Mouse (Mus musculus): ENCODE results near the gene Smyd4.
A peak's percentile ranks its signal among the peaks of the same experiment; 100 is the strongest.

Gene Smyd4

GRCm38 (mm10) chr11:75402271-75402690, 54.0 kb downstream of the Smyd4 start:
- no peak for TF ChIP-seq GATA4 (IDR thresholded peaks at IDR 0.05; ENCODE audit: insufficient replicate concordance, low read length)

DNA sequence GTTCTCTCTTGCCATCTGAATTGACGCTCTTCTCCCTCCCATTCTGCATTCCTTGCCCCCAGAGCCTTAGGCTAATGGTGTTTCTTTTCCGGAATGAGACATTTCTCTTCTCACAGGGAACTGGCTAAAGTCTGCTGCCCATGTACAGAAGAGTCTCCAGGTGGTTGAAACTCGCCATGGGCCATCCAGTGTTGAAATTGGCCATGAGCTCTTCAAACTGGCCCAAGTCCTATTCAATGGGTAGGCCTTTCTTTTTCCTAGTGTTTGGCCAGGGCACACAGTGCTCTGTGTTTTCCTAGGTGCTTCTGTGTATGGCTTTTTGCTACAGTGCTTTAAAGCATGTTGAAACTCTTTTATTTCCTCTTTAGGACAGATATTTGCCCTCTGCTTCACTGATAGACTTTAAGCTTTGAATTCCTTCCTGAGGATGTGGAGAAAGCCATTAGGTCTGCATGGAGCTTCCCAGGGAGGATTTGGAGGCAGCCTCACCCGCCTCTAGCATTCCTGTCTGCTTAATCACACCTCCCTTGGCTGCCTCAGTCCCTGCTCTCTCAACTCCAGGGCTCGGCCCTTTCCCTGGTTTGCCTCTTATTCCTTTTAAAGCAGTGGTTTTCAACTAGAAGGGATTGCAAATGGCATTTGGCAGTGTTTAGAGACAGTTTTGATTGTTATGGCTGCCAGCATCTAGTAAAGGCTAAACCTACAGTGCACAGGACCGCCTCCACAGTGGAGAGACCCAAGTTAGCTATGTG, 55.2 kb downstream of the Smyd4 start:
- peak; percentile 33; the same call in 1 of the 2 replicates for TF ChIP-seq GATA4 (IDR thresholded peaks at IDR 0.05; ENCODE audit: insufficient replicate concordance, low read length)

GRCm38 (mm10) chr11:75404801-75405200, 56.6 kb downstream of the Smyd4 start:
- TF ChIP-seq GATA4 (IDR thresholded peaks at IDR 0.05; ENCODE audit: insufficient replicate concordance, low read length) = no peak

GRCm38 (mm10) chr11:75406104-75406503, 57.9 kb downstream of the Smyd4 start:
- TF ChIP-seq GATA4 (IDR thresholded peaks at IDR 0.05; ENCODE audit: insufficient replicate concordance, low read length) = no peak

DNA sequence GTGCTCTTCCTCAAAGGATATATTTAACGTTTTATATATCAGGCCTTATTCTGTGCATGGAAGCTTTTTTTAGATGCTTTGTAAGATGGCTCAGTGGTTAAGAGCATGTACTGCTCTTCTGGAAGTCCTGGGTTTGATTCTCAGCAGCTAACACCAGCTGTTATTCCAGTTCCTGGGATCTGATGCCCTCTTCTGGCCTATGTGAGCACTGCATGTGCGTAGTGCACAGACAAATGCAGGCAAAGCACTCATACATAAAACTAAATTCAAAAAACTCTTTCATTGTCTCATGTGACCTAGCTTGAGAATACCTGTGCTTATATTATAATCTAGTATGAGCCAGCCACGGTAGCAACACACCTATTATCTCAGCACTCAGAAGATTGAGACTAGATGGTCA, 58.6 kb downstream of the Smyd4 start:
- no peak for TF ChIP-seq GATA4 (IDR thresholded peaks at IDR 0.05; ENCODE audit: insufficient replicate concordance, low read length)

DNA sequence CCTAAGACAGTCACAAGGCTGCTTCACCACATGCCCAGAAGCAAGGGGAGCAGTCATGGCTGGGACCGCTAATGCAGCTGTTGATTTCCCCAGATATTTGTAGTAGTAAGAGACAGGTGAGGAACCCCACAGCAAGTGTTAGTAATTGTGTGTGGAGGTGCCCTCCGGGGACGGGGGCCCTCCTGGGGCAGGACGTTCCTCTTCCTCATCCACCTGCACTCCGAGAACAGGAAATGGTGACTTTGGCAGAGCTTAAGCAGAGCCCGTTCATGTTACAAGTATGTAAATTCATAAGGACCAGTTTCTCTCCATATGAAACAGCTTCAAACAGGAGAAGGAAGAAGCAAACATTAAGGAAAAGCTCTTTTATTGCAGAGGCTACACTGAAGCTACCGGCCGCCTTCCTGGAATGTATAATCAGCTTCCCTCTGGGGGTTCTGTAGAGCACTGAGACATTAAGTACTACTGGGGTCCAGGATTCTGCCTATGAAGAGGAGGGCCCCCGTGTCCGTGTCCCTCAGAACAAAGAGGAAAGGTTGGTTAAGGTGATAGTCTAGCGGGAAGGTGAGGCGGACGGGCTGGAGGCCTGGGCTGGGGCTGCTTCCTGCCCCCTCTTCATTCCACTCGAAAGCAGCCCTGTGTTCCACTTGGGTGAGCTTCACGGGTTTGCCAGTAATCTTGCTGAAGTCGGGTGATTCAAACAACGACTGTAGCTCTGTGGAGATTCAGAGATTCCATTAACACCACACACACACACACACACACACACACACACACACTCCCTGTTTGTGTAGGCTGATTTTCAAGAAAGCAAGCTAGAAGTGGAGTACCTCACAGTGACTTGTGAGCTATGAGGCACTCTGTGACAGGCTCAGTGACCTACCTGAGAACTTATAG, 61.7 kb downstream of the Smyd4 start:
- no peak for TF ChIP-seq GATA4 (IDR thresholded peaks at IDR 0.05; ENCODE audit: insufficient replicate concordance, low read length)

DNA sequence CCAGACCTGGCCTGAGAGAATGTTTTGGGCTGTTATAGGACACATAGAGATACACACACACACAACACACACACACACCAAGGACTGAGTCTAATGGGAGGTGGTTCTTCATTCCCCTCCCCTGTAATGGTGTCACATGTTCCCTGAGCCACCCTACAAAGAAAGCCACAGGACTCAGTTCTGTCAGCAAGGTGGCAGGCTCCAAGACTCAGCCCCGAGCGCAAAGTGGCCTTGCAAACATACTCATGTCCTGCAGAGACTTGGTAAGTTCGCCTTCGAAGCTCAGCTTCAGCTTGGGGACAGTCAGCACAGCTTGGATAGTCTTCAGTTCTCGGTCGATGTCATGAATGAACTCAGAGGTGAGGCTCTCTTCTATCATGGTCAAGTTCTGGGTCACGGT, 62.4 kb downstream of the Smyd4 start:
- no peak for TF ChIP-seq GATA4 (IDR thresholded peaks at IDR 0.05; ENCODE audit: insufficient replicate concordance, low read length)

DNA sequence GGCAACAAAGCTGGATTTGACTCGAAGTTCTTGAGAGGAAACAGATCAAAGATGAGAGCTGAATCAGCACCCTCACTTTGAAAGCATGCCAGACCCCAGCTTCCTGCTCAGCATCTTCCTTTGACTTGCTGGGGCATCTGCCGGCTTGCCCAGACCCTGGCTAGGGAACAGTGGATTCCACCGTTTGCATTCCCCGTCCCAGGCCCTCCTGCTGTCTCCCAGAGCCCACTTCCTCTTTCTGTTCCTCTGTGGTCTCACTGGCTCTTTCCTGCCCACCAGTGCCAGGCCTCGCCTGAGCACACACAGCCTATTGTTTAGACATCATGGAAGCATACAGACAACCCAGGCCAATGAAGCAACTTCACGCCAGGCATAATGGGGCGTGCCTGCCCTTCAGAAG, 66.9 kb downstream of the Smyd4 start:
- TF ChIP-seq GATA4 (IDR thresholded peaks at IDR 0.05; ENCODE audit: insufficient replicate concordance, low read length) = no peak

DNA sequence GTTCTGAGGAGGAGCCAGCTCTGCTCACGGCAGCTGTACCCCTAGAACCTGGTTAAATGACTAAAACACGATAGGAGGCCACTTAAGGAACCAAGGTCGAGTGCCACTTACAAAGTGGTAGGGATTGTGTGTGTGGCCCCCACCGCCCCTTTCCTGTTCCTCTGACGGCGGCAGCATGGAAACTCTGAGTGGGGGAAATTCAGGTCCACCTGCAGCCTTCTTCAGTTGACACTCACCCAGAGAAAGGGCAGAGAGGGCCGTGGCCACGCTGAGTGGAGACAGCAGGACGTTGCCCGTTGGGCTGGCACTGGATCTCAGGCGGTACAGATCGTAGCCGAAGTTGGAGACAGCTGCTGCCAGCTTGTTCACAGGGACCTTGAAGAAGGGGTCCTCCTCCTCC, 67.8 kb downstream of the Smyd4 start:
- TF ChIP-seq GATA4 (IDR thresholded peaks at IDR 0.05; ENCODE audit: insufficient replicate concordance, low read length) = no peak

GRCm38 (mm10) chr11:75420037-75420436, 71.8 kb downstream of the Smyd4 start:
- no peak for TF ChIP-seq GATA4 (IDR thresholded peaks at IDR 0.05; ENCODE audit: insufficient replicate concordance, low read length)

DNA sequence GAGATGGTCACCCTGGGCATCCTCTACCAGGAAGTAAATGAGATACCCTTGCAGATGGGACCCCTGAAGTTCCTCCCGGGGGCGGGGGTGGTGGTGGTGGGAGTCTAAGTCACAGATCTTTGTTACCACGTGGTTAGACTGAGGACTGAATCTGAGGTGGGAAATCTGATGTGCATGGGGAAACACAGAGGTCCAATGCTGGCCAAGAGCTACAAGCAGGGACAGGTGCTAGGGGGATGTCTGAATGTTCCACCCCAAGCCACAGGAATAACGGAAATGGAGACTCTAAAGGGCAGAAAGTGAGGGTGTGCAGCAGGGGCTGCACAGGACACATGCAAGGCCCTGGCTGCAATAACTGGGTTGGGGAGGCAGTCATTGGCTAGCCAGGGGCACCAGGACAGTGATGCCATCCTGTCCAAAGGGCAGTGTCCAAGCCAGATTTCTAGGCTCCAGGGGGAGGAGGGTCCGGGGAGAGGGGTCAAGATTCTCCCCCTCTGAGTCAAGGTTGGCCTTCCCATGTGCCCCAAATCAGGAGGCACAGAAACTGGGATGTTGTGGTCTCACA, 72.7 kb downstream of the Smyd4 start:
- no peak for TF ChIP-seq GATA4 (IDR thresholded peaks at IDR 0.05; ENCODE audit: insufficient replicate concordance, low read length)

DNA sequence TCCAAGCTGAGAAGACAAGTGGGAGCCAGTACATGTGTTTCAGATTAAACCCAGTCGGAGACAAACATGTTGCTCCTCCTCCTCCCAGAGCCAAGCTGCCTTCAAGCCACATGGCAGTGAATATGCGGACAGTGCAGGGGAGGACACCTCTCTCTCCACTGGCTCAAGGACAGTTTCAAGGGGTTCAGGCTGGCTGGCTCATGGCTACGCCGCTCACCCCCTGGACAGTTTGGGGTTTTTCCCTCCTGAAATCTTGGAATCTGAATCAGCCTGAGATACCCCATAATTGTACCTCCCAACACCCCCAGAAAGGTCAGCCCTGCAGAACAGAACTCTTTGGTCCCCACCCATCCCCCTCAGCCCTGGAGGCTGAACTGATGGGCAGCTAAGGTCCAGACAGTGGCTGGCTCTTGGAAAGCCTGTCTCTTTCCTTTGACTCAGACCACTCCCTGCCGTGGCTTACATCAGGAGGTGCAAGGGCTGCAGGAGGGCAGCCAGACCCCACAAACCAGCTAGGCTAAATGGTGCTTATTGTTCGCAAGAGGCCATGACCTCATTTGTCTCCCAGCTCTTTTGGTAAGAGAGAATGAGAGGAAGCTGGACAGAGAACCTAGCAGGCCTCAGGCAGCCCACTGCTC, 73.3 kb downstream of the Smyd4 start:
- no peak for TF ChIP-seq GATA4 (IDR thresholded peaks at IDR 0.05; ENCODE audit: insufficient replicate concordance, low read length)

- no peak for TF ChIP-seq GATA4 (IDR thresholded peaks at IDR 0.05; ENCODE audit: insufficient replicate concordance, low read length)
These were observed 74.0 kb downstream of the Smyd4 start, which contains the start of gene Serpinf1 for GRCm38 (mm10) chr11:75422013-75422792. Gene Serpinf1, minus strand, starts transcription at chr11:75422701.

DNA sequence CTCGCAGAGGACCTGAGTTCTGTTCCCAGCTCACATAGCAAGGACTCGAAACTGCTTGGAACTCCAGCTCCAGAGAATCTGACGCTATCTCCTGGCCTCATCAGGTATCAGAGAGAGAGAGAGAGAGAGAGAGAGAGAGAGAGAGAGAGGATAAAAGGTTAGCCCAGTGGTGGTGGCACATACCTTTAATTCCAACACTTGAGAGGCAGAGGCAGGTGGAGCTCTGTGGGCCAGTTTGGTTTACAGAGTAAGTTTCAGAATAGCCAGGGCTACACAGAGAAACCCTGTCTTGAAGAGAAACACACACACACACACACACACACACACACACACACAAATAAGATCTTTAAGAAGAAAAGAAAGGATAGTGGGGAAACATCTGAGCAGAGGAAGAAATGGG, 74.9 kb downstream of the Smyd4 start:
- no peak for TF ChIP-seq GATA4 (IDR thresholded peaks at IDR 0.05; ENCODE audit: insufficient replicate concordance, low read length)
